Mouse (Mus musculus) intestine, embryonic 14.5 days (tissue): ENCODE data around the gene Elmo1. TPM values are rescaled to one million over a fixed set of nuclear protein-coding genes. Genes with fewer than 3 reads are reported as not detected.

Experiments
- ATAC-seq: fragments of 200-750 bp; cut with Nextera tagmentation; replicated peaks from 2 replicates; pipeline ENCODE4 v1.8.0; 2017; ENCODE audit warnings: low read depth, moderate number of reproducible peaks, moderate TSS enrichment, moderate library complexity; ENCODE audit not compliant: low FRiP score, low TSS enrichment
- DNase-seq: peaks from one replicate; pipeline ENCODE4 v3.0.0-alpha.2; 2018; ENCODE audit warnings: low spot score
- H3K27ac ChIP-seq: fragments of 300-500 bp; sonication (generic); 2 replicates; pipeline ENCODE4 v1.5.1; 2014; ENCODE audit warnings: low read depth, mild to moderate bottlenecking, control low read depth
- H3K27me3 ChIP-seq: fragments of 300-500 bp; sonication (generic); replicated peaks from 2 replicates; pipeline ENCODE4 v1.6.1; 2014; ENCODE audit warnings: low read length, control low read depth; ENCODE audit not compliant: control insufficient read depth, insufficient read depth
- H3K36me3 ChIP-seq: fragments of 300-500 bp; sonication (generic); 2 replicates; pipeline ENCODE4 v1.6.1; 2014; ENCODE audit warnings: low read length, control low read depth; ENCODE audit not compliant: control insufficient read depth, insufficient read depth
- H3K4me1 ChIP-seq: fragments of 300-500 bp; sonication (generic); replicated peaks from 2 replicates; pipeline ENCODE4 v1.6.1; 2014; ENCODE audit warnings: low read length, control low read depth, mixed read lengths; ENCODE audit not compliant: control insufficient read depth, insufficient read depth
- H3K4me2 ChIP-seq: fragments of 300-500 bp; sonication (generic); 2 replicates; pipeline ENCODE4 v1.6.1; 2014; ENCODE audit warnings: low read length
- H3K4me3 ChIP-seq: fragments of 300-500 bp; sonication (generic); 2 replicates; pipeline ENCODE4 v1.5.1; 2014; ENCODE audit warnings: low read depth, low read length, control low read depth, mixed read lengths
- H3K9ac ChIP-seq: fragments of 300-500 bp; sonication (generic); 2 replicates; pipeline ENCODE4 v1.6.1; 2014; ENCODE audit warnings: mild to moderate bottlenecking, low read length
- H3K9me3 ChIP-seq: fragments of 300-500 bp; sonication (generic); 2 replicates; pipeline ENCODE4 v1.6.1; 2016; ENCODE audit warnings: low read length, control low read depth; ENCODE audit not compliant: control insufficient read depth
- WGBS: fragments of 180-500 bp; shearing (Covaris S2); extraction: QIAGEN DNeasy Blood & Tissue Kit; methylation state at CpG from one replicate; pipeline ENCODE4 v1.1.7; 2014; 5-methylcytosine and 5-hydroxymethylcytosine counted together
- polyA plus RNA-seq: library from polyadenylated mRNA; unstranded; fragments of >200 nt; fragmentation: Nextera tagmentation; extraction: Ambion mirVana; gene quantifications from 2 replicates; pipeline ENCODE4 v1.2.1, GENCODE M21; 2014

Gene Elmo1
- polyA plus RNA-seq, 1 experiment from 2014 or later = 16.6 TPM

DNA sequence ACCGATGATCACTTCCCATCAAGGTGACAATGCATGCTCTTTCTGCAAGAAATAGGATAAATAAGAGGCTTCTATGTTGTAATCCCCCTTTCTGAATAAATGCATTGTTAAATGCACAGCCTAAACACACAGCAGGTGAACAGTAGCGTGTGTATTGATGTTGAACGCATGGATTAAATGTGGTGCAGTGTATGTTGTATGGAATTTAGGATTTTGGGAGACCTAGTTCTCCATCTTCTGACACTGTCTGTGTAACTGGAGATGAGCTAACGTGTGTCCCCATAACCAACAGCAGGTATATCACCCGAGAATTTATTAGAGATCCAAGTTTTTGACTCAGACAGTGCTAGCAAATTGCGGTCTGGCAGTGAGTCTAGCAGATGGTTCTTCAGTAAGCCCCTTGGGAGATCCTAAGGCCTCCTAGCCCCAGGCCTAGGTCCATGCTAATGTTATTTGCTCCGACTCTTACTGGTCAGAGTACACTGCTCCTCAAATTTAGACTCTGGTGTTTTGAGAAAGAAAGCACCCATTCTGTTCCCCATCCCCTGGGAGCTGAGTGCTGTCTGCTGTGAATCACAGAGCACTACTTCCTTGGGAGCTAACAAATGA is 245.6 kb downstream of the Elmo1 start:
- H3K9me3 ChIP-seq = no peaks in the 10 kb centered on the region
- H3K4me2 ChIP-seq = no peak overlapping the region
- no peak overlapping the region for H3K4me3 ChIP-seq
- H3K36me3 ChIP-seq = no peaks in the 10 kb centered on the region
- no peaks in the 10 kb centered on the region for H3K27me3 ChIP-seq
- no peak overlapping the region for H3K27ac ChIP-seq
- no peak overlapping the region for H3K9ac ChIP-seq
- no peak for DNase-seq
- ATAC-seq = no peak
- 86% methylated on average over 7 of the region's 7 CpGs for WGBS
- no peaks in the 10 kb centered on the region for H3K4me1 ChIP-seq

DNA sequence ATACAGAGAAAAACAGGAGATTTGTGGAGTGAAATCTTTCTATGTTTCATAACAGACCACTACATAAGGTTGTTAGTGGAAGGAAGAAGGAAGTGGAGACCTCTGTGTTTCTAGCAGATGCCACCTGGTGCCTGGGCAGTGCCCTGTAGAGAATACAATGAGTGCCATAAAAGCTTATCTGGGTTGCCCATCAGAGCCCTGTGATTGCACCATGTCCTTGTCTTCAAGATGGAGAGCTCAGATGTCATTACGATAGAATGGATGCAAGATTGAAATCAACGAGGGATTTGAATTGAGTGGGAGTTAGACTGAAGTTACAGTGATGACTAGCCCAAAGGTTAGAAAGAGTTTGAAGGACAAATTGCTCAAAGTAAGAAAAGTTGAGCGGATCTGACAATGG is 252.5 kb downstream of the Elmo1 start:
- H3K27me3 ChIP-seq = no peaks in the 10 kb centered on the region
- no peak overlapping the region for H3K27ac ChIP-seq
- no peaks in the 10 kb centered on the region for H3K4me1 ChIP-seq
- H3K9me3 ChIP-seq = no peaks in the 10 kb centered on the region
- no peaks in the 10 kb centered on the region for H3K36me3 ChIP-seq
- H3K4me3 ChIP-seq = no peak overlapping the region
- no peak for ATAC-seq
- H3K4me2 ChIP-seq = no peak overlapping the region
- H3K9ac ChIP-seq = no peak overlapping the region
- 81% methylated on average over 3 of the region's 3 CpGs for WGBS
- no peak for DNase-seq

DNA sequence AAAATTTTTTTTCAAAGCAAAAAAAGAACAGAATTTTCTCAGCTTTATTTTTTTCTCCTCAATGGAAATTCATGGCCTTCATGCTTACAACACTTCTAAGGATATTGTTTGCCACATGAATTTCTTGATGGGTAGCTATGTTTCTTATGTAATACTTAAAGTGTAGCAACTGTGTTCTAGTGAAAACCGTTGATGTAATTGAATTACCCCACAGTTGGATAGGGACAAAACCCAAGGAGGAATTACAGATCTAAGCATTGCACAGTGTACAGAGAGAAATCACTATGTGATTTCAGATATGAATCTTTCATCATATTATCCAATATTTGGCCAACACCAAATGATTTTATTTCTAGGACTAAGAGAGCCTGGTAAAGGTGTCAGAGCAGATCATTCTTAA is 259.4 kb downstream of the Elmo1 start:
- Histone ChIP-seq H3K9ac (no peak overlapping the region), H3K27me3 (no peaks in the 10 kb centered on the region), H3K27ac (no peak overlapping the region), H3K36me3 (no peaks in the 10 kb centered on the region), H3K4me2 (no peak overlapping the region), H3K4me3 (no peak overlapping the region), H3K4me1 (no peaks in the 10 kb centered on the region), H3K9me3 (no peaks in the 10 kb centered on the region)
- DNase-seq = no peak
- ATAC-seq = no peak
- 81% methylated on average over 1 of the region's 1 CpGs for WGBS

DNA sequence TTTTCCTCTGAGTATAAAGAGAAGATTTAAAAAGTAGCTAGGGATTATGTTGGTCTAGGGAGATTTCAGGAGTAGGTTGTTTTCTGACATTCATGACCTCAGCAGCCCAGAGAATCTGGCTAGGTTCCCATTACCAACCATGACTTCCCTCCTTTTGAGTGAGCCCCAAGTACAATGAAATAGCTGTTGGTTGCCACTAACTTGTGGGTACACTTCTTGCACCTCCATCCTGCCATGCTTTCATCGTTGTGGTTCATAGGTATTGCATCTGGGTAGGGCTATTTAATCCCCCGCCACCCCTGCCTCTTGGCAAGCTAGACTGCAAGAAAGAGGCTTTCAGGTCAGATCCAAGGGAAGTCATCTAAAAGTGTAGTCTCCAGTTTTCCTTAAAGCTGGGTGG is 262.2 kb downstream of the Elmo1 start:
- Histone ChIP-seq H3K9ac (no peak overlapping the region), H3K4me2 (no peak overlapping the region), H3K4me3 (no peak overlapping the region), H3K9me3 (no peaks in the 10 kb centered on the region), H3K27ac (no peak overlapping the region), H3K27me3 (no peaks in the 10 kb centered on the region), H3K4me1 (no peaks in the 10 kb centered on the region), H3K36me3 (no peaks in the 10 kb centered on the region)
- WGBS = 95% methylated on average over 2 of the region's 2 CpGs
- ATAC-seq (no peak), DNase-seq (no peak)

DNA sequence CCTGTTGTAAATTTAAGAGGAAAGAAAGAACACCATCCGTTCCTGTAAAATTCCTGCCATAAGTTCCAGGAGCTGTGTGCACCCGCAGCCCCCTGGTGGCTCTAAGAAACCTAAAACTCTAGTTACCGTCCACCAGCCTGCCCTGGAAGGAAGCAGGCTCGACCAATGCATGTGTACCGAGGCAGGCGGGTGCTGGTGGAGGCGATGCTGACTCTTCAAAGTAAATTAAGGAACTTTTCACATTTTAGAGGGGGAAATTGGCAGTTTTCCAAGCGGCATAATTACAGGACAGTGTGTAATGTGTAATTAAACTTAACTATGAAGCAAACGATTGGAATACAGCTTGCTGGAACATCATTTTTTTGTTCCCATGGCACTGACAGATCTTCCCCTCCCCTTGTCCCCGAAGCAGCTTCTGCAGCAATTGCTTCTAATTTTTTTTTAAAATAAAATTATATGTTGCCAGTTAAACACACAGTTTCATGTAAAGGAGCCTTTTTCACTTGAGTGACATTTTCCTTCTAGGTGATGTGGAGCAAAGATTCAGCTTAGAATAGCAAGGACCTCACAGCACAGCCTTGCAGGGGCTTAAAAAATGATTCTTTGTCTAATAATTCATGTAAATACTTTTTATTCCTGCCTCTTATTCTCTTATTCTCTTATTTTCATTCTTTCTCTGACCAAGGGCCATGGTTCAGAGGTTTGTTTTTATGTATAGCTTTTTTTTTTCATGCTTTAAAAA is 263.6 kb downstream of the Elmo1 start:
- DNase-seq (no peak), ATAC-seq (no peak)
- Histone ChIP-seq H3K27me3 (no peaks in the 10 kb centered on the region), H3K9me3 (no peaks in the 10 kb centered on the region), H3K4me3 (no peak overlapping the region), H3K4me2 (no peak overlapping the region), H3K27ac (no peak overlapping the region), H3K4me1 (no peaks in the 10 kb centered on the region), H3K36me3 (no peaks in the 10 kb centered on the region), H3K9ac (no peak overlapping the region)
- WGBS = 47% methylated on average over 10 of the region's 10 CpGs

DNA sequence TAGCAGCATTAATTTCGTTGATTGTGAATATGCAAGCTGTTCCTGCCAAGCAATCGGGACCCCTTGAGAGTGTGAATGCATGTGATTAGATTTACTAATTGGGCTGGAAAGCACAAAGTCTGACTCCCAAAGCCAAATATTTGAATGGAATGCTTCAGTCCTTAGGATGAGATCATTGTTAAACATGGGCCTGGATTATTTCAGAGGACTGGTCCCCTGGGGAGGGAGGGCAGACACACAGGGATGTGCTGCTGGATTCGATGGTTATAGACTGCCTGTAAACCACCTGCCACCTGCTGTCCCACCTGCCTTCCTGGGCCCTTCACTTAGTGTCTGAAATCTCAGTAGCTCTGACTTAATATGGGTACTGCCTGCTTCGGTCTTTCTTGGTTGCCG is 264.2 kb downstream of the Elmo1 start:
- Histone ChIP-seq H3K9ac (no peak overlapping the region), H3K4me2 (no peak overlapping the region), H3K9me3 (no peaks in the 10 kb centered on the region), H3K4me1 (no peaks in the 10 kb centered on the region), H3K27ac (no peak overlapping the region), H3K36me3 (no peaks in the 10 kb centered on the region), H3K4me3 (no peak overlapping the region), H3K27me3 (no peaks in the 10 kb centered on the region)
- 62% methylated on average over 5 of the region's 5 CpGs for WGBS
- no peak for ATAC-seq
- no peak for DNase-seq

DNA sequence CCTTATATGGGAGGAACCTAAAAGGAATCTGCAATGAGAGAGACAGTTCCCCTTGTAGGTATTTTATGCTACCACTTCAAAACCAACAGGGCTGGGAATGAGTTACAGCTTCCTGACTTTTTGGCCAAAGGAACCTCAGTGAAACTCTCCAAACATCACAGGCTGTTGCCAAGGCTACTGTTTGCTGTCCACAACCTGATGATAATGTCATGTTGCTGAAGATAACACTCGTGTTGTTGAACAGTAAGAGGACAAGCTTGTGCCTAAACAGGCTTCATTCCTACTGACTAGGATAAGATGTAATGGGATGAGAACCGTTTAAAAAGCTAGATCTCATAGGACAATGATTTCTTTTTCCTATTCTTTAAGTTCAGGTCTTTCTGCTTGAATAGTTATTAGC is 272.1 kb downstream of the Elmo1 start:
- DNase-seq = no peak
- H3K4me1 ChIP-seq = no peaks in the 10 kb centered on the region
- H3K36me3 ChIP-seq = no peaks in the 10 kb centered on the region
- no peak for ATAC-seq
- H3K27me3 ChIP-seq = no peaks in the 10 kb centered on the region
- H3K9ac ChIP-seq = no peak overlapping the region
- H3K4me2 ChIP-seq = no peak overlapping the region
- 65% methylated on average over 2 of the region's 2 CpGs for WGBS
- peaks cover 9% of the 10 kb centered on the region; the same call in 1 of the 2 replicates for H3K9me3 ChIP-seq
- H3K4me3 ChIP-seq = no peak overlapping the region
- H3K27ac ChIP-seq = no peak overlapping the region

DNA sequence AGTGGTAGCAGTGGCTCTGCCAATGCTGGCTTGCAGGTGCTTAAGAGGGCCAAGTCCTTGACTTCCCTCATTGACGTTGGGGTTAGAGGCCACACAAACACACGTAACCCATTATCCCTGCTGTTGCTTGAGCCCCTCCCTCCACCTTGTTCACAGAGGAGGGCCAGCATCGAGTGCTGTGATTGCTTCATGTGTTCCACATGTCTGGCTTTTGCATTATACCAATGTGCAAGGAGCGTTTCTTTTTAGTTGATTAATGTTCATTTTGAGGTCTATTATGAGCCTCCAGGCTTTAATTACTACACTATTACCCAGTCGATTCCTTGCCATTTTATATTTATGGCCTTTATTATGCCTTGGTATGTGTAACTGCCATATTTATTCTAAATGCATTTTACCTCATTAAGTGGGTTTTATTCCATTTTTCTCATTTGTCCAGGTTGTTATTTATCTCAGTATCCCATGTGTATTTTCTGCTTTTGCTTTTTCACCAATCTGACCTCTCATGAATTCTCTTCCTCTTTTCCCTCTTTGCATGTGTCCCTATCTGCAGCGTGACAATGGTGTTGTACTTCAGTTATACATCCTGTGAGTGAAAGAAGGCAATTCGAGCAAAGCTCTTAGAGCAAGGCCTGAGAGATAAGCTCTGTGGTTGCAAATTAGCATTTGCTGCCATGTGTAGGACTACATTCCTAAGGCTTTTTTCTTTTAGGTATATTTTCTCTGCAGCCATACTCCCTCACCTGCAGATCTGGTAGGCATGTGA is 275.6 kb downstream of the Elmo1 start:
- 59% methylated on average over 7 of the region's 7 CpGs for WGBS
- DNase-seq = no peak

More for the DNA sequence above, 275.6 kb downstream of the Elmo1 start:
- Histone ChIP-seq H3K4me1 (no peaks in the 10 kb centered on the region), H3K36me3 (no peaks in the 10 kb centered on the region), H3K4me3 (no peak overlapping the region), H3K4me2 (no peak overlapping the region), H3K27me3 (no peaks in the 10 kb centered on the region), H3K27ac (no peak overlapping the region), H3K9me3 (no peaks in the 10 kb centered on the region), H3K9ac (no peak overlapping the region)
- no peak for ATAC-seq
